In the genomic region with DNA sequence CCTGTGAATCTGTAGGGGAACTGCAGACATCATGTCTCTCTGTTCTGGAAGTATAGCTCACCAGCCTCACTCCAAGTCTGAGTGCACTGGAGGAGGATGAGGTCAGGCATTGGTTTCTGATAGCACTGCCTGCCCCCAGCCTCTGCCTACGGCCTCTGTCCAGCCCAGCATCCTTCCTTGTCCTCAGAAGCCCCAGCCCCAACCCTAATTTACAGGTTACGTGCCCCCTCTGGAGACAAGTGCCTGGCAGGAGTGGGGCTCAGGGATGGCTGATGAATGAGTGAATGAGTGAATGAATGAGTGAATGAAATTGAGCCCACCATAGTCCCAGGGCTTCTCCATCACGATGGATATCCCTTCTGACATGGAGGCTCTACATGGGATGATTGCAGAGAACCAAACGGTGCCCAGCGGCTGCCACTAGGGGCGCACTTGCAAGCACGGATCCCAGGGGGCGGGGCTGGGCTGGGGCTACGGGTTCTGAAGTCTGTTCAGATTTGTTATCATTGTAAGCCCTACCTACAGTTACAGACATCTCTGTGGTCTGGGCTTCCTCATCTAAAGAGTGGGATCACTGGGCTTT, we compare ENCODE assay signal across 8 mouse cellular contexts. TPM values are rescaled to one million over a fixed set of nuclear protein-coding genes. Genes with fewer than 3 reads are reported as not detected.
DNase-seq lines count a peak whose midpoint lies in the region; ATAC-seq and TF ChIP-seq lines count a peak whose summit lies in the region.

No protein-coding gene starts in this region.

- 26% methylated on average over 9 of the region's 9 CpGs for whole genome bisulfite sequencing in kidney, postnatal 0 days
- WGBS in bone marrow, adult 2 months = 30% methylated on average over 9 of the region's 9 CpGs
- 31% methylated on average over 9 of the region's 9 CpGs for WGBS in hindbrain, embryonic 14.5 days
- 29% methylated on average over 9 of the region's 9 CpGs for WGBS in midbrain, embryonic 14.5 days

- no peak overlapping the region for H3K4me2 ChIP-seq in kidney, postnatal 0 days (ENCODE audit: low read length)
- no peak overlapping the region for H3K4me2 ChIP-seq in hindbrain, embryonic 14.5 days (replicated peaks)
- H3K4me2 ChIP-seq in midbrain, embryonic 14.5 days (ENCODE audit: low read length) = no peak overlapping the region

- ATAC-seq in kidney, postnatal 0 days (replicated peaks; ENCODE audit: low FRiP score, low read depth) = 0 out of 2 replicates have a peak, but pooled peaks have one; percentile 33
- no peak for ATAC-seq in hindbrain, embryonic 14.5 days (ENCODE audit: low FRiP score)
- peak; percentile 34; the same call in 1 of the 2 replicates for ATAC-seq in midbrain, embryonic 14.5 days (ENCODE audit: low FRiP score, low TSS enrichment)

- H3K27me3 ChIP-seq in kidney, postnatal 0 days (ENCODE audit: insufficient read depth, low read length) = no peaks in the 10 kb centered on the region
- no peaks in the 10 kb centered on the region for H3K27me3 ChIP-seq in hindbrain, embryonic 14.5 days (ENCODE audit: control insufficient read depth, insufficient read depth, low read length)
- H3K27me3 ChIP-seq in midbrain, embryonic 14.5 days (ENCODE audit: control insufficient read depth, insufficient read depth, low read length) = no peaks in the 10 kb centered on the region

- H3K9me3 ChIP-seq in kidney, postnatal 0 days (replicated peaks; ENCODE audit: low read length) = no peaks in the 10 kb centered on the region
- no peaks in the 10 kb centered on the region for H3K9me3 ChIP-seq in ES-E14 (ENCODE audit: control insufficient read depth, insufficient read depth, low read depth, low read length)
- no peaks in the 10 kb centered on the region for H3K9me3 ChIP-seq in hindbrain, embryonic 14.5 days (ENCODE audit: control insufficient read depth, low read length)
- H3K9me3 ChIP-seq in midbrain, embryonic 14.5 days (ENCODE audit: control insufficient read depth, low read length) = no peaks in the 10 kb centered on the region

- in situ Hi-C loops in ES-E14 (cut with MboI; ENCODE audit: low sequenced_read_pairs in 2 of 2, unreplicated experiment in 2 of 2) = no loop called here

- peak; percentile 55 for DNase-seq in kidney, postnatal 0 days (ENCODE audit: low spot score)
- no peak for DNase-seq in kidney, adult 11 months
- DNase-seq in ES-E14 (ENCODE audit: low read depth, low spot score) = peak; percentile 66
- DNase-seq in hindbrain, embryonic 14.5 days (ENCODE audit: low spot score) = peak; percentile 61
- peak; percentile 73 for DNase-seq in midbrain, embryonic 14.5 days
- peak; percentile 63 for DNase-seq in thymus, postnatal 25 days
- no peak for DNase-seq in frontal cortex, postnatal 36 days (ENCODE audit: low spot score in 2 of 2)

- no peaks in the 10 kb centered on the region for H3K4me1 ChIP-seq in kidney, postnatal 0 days (replicated peaks; ENCODE audit: insufficient read depth, low read length)
- peaks cover 0 to 3% of the 10 kb centered on the region in 2 experiments; a peak in 1 of 4 replicates for H3K4me1 ChIP-seq in ES-E14 (ENCODE audit: control insufficient read depth in 2 of 2, insufficient read depth in 2 of 2, low read length in 2 of 2, poor library complexity in 1 of 2)
- H3K4me1 ChIP-seq in bone marrow, adult 2 months (ENCODE audit: control insufficient read depth, insufficient read depth, low read length) = no peaks in the 10 kb centered on the region
- H3K4me1 ChIP-seq in hindbrain, embryonic 14.5 days (replicated peaks; ENCODE audit: control insufficient read depth, insufficient read depth, low read length) = peaks cover 4% of the 10 kb centered on the region; the same call in 1 of the 2 replicates
- peaks cover 9% of the 10 kb centered on the region for H3K4me1 ChIP-seq in midbrain, embryonic 14.5 days (ENCODE audit: control insufficient read depth, insufficient read depth, low read length)

- no peak overlapping the region for H3K27ac ChIP-seq in kidney, postnatal 0 days
- H3K27ac ChIP-seq in ES-E14 (ENCODE audit: insufficient read depth, low read depth, low read length, poor library complexity, severe bottlenecking) = no peak overlapping the region
- no peak overlapping the region for H3K27ac ChIP-seq in bone marrow, adult 2 months (ENCODE audit: control insufficient read depth, insufficient read depth, low read depth, low read length, poor library complexity)
- H3K27ac ChIP-seq in hindbrain, embryonic 14.5 days = peak overlapping the region; percentile 39; the same call in 1 of the 2 replicates
- H3K27ac ChIP-seq in midbrain, embryonic 14.5 days (replicated peaks; ENCODE audit: low read depth, low read length) = peak overlapping the region; percentile 68

- H3K9ac ChIP-seq in kidney, postnatal 0 days (ENCODE audit: low read depth, low read length) = no peak overlapping the region
- no peak overlapping the region for H3K9ac ChIP-seq in ES-E14 (ENCODE audit: insufficient read depth, low read depth, low read length, poor library complexity, severe bottlenecking)
- no peak overlapping the region for H3K9ac ChIP-seq in hindbrain, embryonic 14.5 days
- H3K9ac ChIP-seq in midbrain, embryonic 14.5 days (replicated peaks; ENCODE audit: low read length) = no peak overlapping the region; the same call in 1 of the 2 replicates

- TF ChIP-seq CTCF in kidney, postnatal 0 days (IDR thresholded peaks at IDR 0.05; ENCODE audit: low read depth) = peak; percentile 78
- peak; percentile 65 for TF ChIP-seq CTCF in bone marrow, adult 2 months (IDR thresholded peaks at IDR 0.05; ENCODE audit: control insufficient read depth, insufficient read depth, low read length)

- no peaks in the 10 kb centered on the region for H3K36me3 ChIP-seq in kidney, postnatal 0 days (ENCODE audit: insufficient read depth, low read length)
- H3K36me3 ChIP-seq in ES-E14 (ENCODE audit: control insufficient read depth, insufficient read depth, low read length, poor library complexity, severe bottlenecking) = no peaks in the 10 kb centered on the region
- no peaks in the 10 kb centered on the region for H3K36me3 ChIP-seq in hindbrain, embryonic 14.5 days (replicated peaks; ENCODE audit: control insufficient read depth, insufficient read depth)
- no peaks in the 10 kb centered on the region for H3K36me3 ChIP-seq in midbrain, embryonic 14.5 days (ENCODE audit: control insufficient read depth, insufficient read depth, low read length)

- TF ChIP-seq POLR2A in bone marrow, adult 2 months (IDR thresholded peaks at IDR 0.05; ENCODE audit: borderline replicate concordance, control insufficient read depth, low read depth, low read length) = no peak

- no peak overlapping the region for H3K4me3 ChIP-seq in kidney, postnatal 0 days (replicated peaks; ENCODE audit: low read depth, low read length)
- no peak overlapping the region for H3K4me3 ChIP-seq in ES-E14 (ENCODE audit: insufficient read depth in 1 of 2, low read depth in 1 of 2, low read length in 2 of 2, poor library complexity in 1 of 2, severe bottlenecking in 1 of 2)
- H3K4me3 ChIP-seq in bone marrow, adult 2 months (replicated peaks; ENCODE audit: control insufficient read depth, low read depth, low read length) = no peak overlapping the region
- no peak overlapping the region for H3K4me3 ChIP-seq in hindbrain, embryonic 14.5 days (replicated peaks; ENCODE audit: low read length)
- no peak overlapping the region for H3K4me3 ChIP-seq in midbrain, embryonic 14.5 days (replicated peaks; ENCODE audit: low read depth, low read length)

TF ChIP-seq in ES-E14, 5 proteins besides CTCF, POLR2A, EP300 and RAD21:
- TF ChIP-seq ZNF384 (IDR thresholded peaks at IDR 0.05; ENCODE audit: low read depth, low read length) (no peak), MAFK (IDR thresholded peaks at IDR 0.05; ENCODE audit: insufficient read depth, low read depth, low read length) (no peak), ZC3H11A (IDR thresholded peaks at IDR 0.05; ENCODE audit: borderline replicate concordance, low read depth, low read length) (no peak), CHD2 (IDR thresholded peaks at IDR 0.05; ENCODE audit: low read depth, low read length) (no peak), HCFC1 (IDR thresholded peaks at IDR 0.05; ENCODE audit: borderline replicate concordance, insufficient read depth, low read length) (no peak)

RNA-seq across cellular contexts. Expression of gene Lmx1b, which starts 49.7 kb away (rescaled TPM):
- polyA plus RNA-seq in kidney, postnatal 0 days (2015; fragmentation: Nextera tagmentation; extraction: Ambion mirVana) = 0.82 and 0.88 TPM in 2 replicates
- 0.32 and 0.67 TPM in 2 replicates for total RNA-seq in ES-E14 (2012; rRNA removed)
- not detected in 2 replicates for polyA plus RNA-seq in bone marrow, adult 2 months (2011; ENCODE audit: insufficient read depth, insufficient read length, low replicate concordance, missing spikeins)
- polyA plus RNA-seq in hindbrain, embryonic 14.5 days (2014; fragmentation: Nextera tagmentation; extraction: Ambion mirVana) = 6.7 and 8.7 TPM in 2 replicates
- polyA plus RNA-seq in midbrain, embryonic 14.5 days (2014; fragmentation: Nextera tagmentation; extraction: Ambion mirVana) = 1.7 and 2.3 TPM in 2 replicates

Comparison
In these comparisons a context has a peak if more than half of its experiments do, and no peak if none do; other contexts are left out.
1. DNase-seq: peak in kidney, postnatal 0 days (single experiment), ES-E14 (single experiment), hindbrain, embryonic 14.5 days (single experiment), midbrain, embryonic 14.5 days (single experiment) and thymus, postnatal 25 days (single experiment); none in kidney, adult 11 months (single experiment) and frontal cortex, postnatal 36 days (0 of 2).
2. H3K27ac ChIP-seq: peak in hindbrain, embryonic 14.5 days (single experiment) and midbrain, embryonic 14.5 days (single experiment); none in kidney, postnatal 0 days (single experiment), ES-E14 (single experiment) and bone marrow, adult 2 months (single experiment).